Mouse (Mus musculus) neural tube, embryonic 13.5 days (tissue): Measurements from ENCODE around the gene Sema3g. TPM values are rescaled to one million over a fixed set of nuclear protein-coding genes. Genes with fewer than 3 reads are reported as not detected.
A peak's percentile ranks its signal among the peaks of the same experiment; 100 is the strongest.

Experiments used
- ATAC-seq: fragments of 200-750 bp; cut with Nextera tagmentation; 2 replicates; pipeline ENCODE4 v1.8.0; 2017; ENCODE audit warnings: low read depth, mild to moderate bottlenecking, moderate TSS enrichment, moderate library complexity
- H3K27ac ChIP-seq: fragments of 300-500 bp; sonication (generic); replicated peaks from 2 replicates; pipeline ENCODE4 v1.5.1; 2015; ENCODE audit warnings: moderate library complexity, mild to moderate bottlenecking, inconsistent platforms
- H3K27me3 ChIP-seq: fragments of 300-500 bp; sonication (generic); 2 replicates; pipeline ENCODE4 v1.6.1; 2015; ENCODE audit warnings: mild to moderate bottlenecking, inconsistent platforms
- H3K36me3 ChIP-seq: fragments of 300-500 bp; sonication (generic); 2 replicates; pipeline ENCODE4 v1.6.1; 2015; ENCODE audit warnings: mild to moderate bottlenecking, inconsistent platforms
- H3K4me1 ChIP-seq: fragments of 300-500 bp; sonication (generic); replicated peaks from 2 replicates; pipeline ENCODE4 v1.6.1; 2015; ENCODE audit warnings: inconsistent platforms
- H3K4me2 ChIP-seq: fragments of 300-500 bp; sonication (generic); 2 replicates; pipeline ENCODE4 v1.6.1; 2015; ENCODE audit warnings: inconsistent platforms, mild to moderate bottlenecking, moderate library complexity
- H3K4me3 ChIP-seq: fragments of 300-500 bp; sonication (generic); 2 replicates; pipeline ENCODE4 v1.5.1; 2015; ENCODE audit warnings: mild to moderate bottlenecking, inconsistent platforms
- H3K9ac ChIP-seq: fragments of 300-500 bp; sonication (generic); 2 replicates; pipeline ENCODE4 v1.6.1; 2015; ENCODE audit warnings: moderate library complexity, mild to moderate bottlenecking, inconsistent platforms
- H3K9me3 ChIP-seq: fragments of 300-500 bp; sonication (generic); 2 replicates; pipeline ENCODE4 v1.6.1; 2016; ENCODE audit warnings: inconsistent platforms
- WGBS: fragments of 180-500 bp; shearing (Covaris S2); methylation state at CpG from one replicate; pipeline ENCODE4 v1.1.7; 2015; 5-methylcytosine and 5-hydroxymethylcytosine counted together
- polyA plus RNA-seq: library from polyadenylated mRNA; unstranded; fragments of >200 nt; fragmentation: Nextera tagmentation; extraction: Ambion mirVana; gene quantifications from 2 replicates; pipeline ENCODE4 v1.2.1, GENCODE M21; 2015

Gene Sema3g
- polyA plus RNA-seq, 1 experiment from 2014 or later, result 1.4 TPM

GRCm38 (mm10) chr14:31267649-31268048, 50.0 kb downstream of the Sema3g start:
- Histone ChIP-seq H3K9ac (no peak overlapping the region), H3K9me3 (no peaks in the 10 kb centered on the region), H3K4me1 (peaks cover 25% of the 10 kb centered on the region), H3K4me2 (no peak overlapping the region), H3K27me3 (no peaks in the 10 kb centered on the region), H3K4me3 (no peak overlapping the region), H3K27ac (no peak overlapping the region), H3K36me3 (no peaks in the 10 kb centered on the region)
- no peak for ATAC-seq
- 83% methylated on average over 11 of the region's 11 CpGs for WGBS

GRCm38 (mm10) chr14:31268301-31269001, 50.8 kb downstream of the Sema3g start:
- H3K4me3 ChIP-seq, result no peak overlapping the region

GRCm38 (mm10) chr14:31269456-31270100, 51.9 kb downstream of the Sema3g start:
- H3K9ac ChIP-seq, result peak overlapping the region; percentile 60
- no peaks in the 10 kb centered on the region for H3K27me3 ChIP-seq
- H3K4me3 ChIP-seq, result peak overlapping the region; percentile 28
- no peaks in the 10 kb centered on the region for H3K9me3 ChIP-seq
- H3K27ac ChIP-seq, result peak overlapping the region; percentile 40
- peak overlapping the region; percentile 51 for H3K4me2 ChIP-seq
- ATAC-seq, result peak; percentile 70
- H3K4me1 ChIP-seq, result peaks cover 25% of the 10 kb centered on the region
- no peaks in the 10 kb centered on the region for H3K36me3 ChIP-seq
- 15% methylated on average over 28 of the region's 28 CpGs for WGBS

More at GRCm38 (mm10) chr14:31268301-31269001, 50.8 kb downstream of the Sema3g start:
- Histone ChIP-seq H3K27me3 (no peaks in the 10 kb centered on the region), H3K36me3 (no peaks in the 10 kb centered on the region), H3K4me1 (peaks cover 25% of the 10 kb centered on the region), H3K27ac (peak overlapping the region; percentile 52; the same call in 1 of the 2 replicates), H3K9ac (peak overlapping the region; percentile 60; the same call in 1 of the 2 replicates), H3K4me2 (peak overlapping the region; percentile 51), H3K9me3 (no peaks in the 10 kb centered on the region)
- WGBS, result 39% methylated on average over 9 of the region's 9 CpGs
- ATAC-seq, result peak; percentile 53

GRCm38 (mm10) chr14:31271121-31271520, 53.5 kb downstream of the Sema3g start:
- Histone ChIP-seq H3K9me3 (no peaks in the 10 kb centered on the region), H3K4me1 (peaks cover 25% of the 10 kb centered on the region), H3K27me3 (no peaks in the 10 kb centered on the region), H3K4me2 (no peak overlapping the region), H3K27ac (no peak overlapping the region), H3K4me3 (no peak overlapping the region), H3K36me3 (no peaks in the 10 kb centered on the region), H3K9ac (no peak overlapping the region)
- ATAC-seq, result no peak
- whole genome bisulfite sequencing, result 91% methylated on average over 6 of the region's 6 CpGs

GRCm38 (mm10) chr14:31272164-31272563, 54.5 kb downstream of the Sema3g start:
- Histone ChIP-seq H3K4me1 (peaks cover 25% of the 10 kb centered on the region), H3K9ac (no peak overlapping the region), H3K36me3 (no peaks in the 10 kb centered on the region), H3K4me2 (no peak overlapping the region), H3K4me3 (no peak overlapping the region), H3K9me3 (no peaks in the 10 kb centered on the region), H3K27me3 (no peaks in the 10 kb centered on the region), H3K27ac (no peak overlapping the region)
- ATAC-seq, result no peak
- 26% methylated on average over 7 of the region's 7 CpGs for WGBS

Other genes starting within 250 kb of the Sema3g start
- gene Glt8d1, start 216.5 kb upstream of the Sema3g start, polyA plus RNA-seq, result 62.8 and 65.0 TPM in 2 replicates
- 360 and 392 TPM in 2 replicates for gene Spcs1, start 216.2 kb upstream of the Sema3g start, polyA plus RNA-seq
- gene Pbrm1, start 198.7 kb upstream of the Sema3g start, polyA plus RNA-seq, result 142 and 149 TPM in 2 replicates
- gene Gnl3, start 198.7 kb upstream of the Sema3g start, polyA plus RNA-seq, result 58.2 and 64.0 TPM in 2 replicates
- 66.5 and 89.9 TPM in 2 replicates for gene Smim4, start 88.9 kb upstream of the Sema3g start, polyA plus RNA-seq
- gene Nt5dc2, start 86.8 kb upstream of the Sema3g start, polyA plus RNA-seq, result 276 and 293 TPM in 2 replicates
- gene Stab1, start 49.2 kb upstream of the Sema3g start, polyA plus RNA-seq, result 18.0 and 26.0 TPM in 2 replicates
- gene Tnnc1, start 9.5 kb upstream of the Sema3g start, polyA plus RNA-seq, result 21.3 and 65.5 TPM in 2 replicates
- gene Nisch, start 914 bp upstream of the Sema3g start, polyA plus RNA-seq, result 329 and 336 TPM in 2 replicates
- gene Phf7, start 33.5 kb downstream of the Sema3g start, polyA plus RNA-seq, result 12.2 and 13.2 TPM in 2 replicates
- gene Bap1, start 33.6 kb downstream of the Sema3g start, polyA plus RNA-seq, result 95.9 and 97.2 TPM in 2 replicates
- 3.4 and 4.3 TPM in 2 replicates for gene Dnah1, start 106.0 kb downstream of the Sema3g start, polyA plus RNA-seq
- 74.1 and 77.6 TPM in 2 replicates for gene Capn7, start 118.8 kb downstream of the Sema3g start, polyA plus RNA-seq
- 134 and 139 TPM in 2 replicates for gene Sh3bp5, start 218.2 kb downstream of the Sema3g start, polyA plus RNA-seq